Mouse (Mus musculus) adrenal gland (tissue): Measurements from ENCODE around the gene 3110009E18Rik.

ENCODE experiments used
- intact Hi-C: fragments of 180-260 bp; cut with DNase I; formaldehyde crosslinking; loops from one replicate; pipeline ENCODE4 v1.15.1; 2025

3110009E18Rik gene

DNA sequence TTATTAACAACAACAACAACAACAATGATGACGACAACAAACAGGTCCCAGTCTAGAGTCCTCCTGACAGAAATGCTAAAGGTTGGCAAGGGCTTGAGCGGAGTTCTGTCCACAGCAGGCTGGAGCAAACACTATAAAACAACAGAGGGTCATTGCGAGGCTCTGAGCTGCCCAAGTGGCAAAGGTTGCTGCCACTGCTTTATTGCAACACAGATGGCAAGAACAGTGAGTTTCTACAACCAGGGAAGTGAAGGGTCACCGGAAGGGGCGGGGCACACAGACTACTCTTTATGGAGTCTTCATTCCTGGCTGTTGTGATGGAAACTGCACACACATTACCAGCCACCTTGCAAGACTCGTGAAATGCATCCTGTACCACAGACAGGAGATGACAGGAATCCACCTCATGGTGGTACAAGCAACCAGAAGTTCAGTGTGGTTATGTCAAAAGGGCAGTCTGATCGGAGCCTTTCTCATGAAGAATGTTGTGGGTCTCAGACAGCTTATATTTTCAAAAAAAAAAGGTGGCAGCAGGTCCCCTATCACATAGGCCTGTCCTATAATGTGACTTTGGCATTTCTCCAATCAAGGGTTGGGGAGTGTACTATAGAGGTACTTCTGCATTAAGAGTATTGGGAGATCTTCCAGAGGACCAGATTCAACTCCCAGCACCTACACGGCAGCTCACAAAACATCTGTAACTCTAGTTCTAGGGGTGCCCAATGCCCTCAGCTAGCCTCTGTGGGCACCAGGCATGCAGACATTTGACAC is 20.3 kb upstream of the 3110009E18Rik start:
- intact Hi-C loops = no loop called here

DNA sequence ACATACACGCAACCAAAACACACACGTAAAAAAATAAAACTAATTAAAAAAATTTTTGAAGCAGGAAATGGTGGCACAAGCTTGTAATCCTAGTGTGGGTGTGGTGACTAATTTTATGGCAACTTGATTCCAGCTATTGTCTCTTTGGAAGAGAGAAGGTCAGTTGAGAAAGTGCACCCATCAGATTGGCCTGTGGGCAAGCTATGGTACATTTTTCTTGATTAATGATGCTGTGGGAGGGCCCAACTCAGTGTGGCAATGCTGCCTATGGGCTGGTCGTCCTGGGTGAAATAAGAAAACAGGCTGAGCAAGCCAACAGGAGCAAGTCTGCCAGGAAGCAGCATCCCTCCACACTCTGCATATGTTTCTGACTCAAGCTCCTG is 19.8 kb upstream of the 3110009E18Rik start:
- intact Hi-C loops = no loop called here

DNA sequence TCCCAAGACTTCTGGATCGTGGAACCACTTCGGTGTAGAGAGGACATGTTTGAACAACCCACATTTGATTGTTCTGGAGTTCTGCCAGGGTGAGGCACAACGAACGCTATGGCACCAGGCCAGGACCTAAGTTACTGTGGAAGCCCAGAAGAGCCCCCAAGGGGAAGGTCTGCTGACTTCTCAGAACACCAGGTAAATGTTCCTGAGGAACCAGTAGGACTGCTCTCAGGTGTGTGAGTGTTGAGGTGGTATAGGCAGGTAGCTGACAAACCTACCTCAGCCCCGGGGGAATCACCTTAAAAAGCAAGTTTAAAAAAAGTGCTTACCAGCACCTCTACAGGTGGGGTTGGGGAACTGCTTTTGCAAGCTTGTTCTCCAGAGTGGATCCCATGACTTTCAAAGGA is 15.4 kb upstream of the 3110009E18Rik start:
- intact Hi-C loops = no loop called here

DNA sequence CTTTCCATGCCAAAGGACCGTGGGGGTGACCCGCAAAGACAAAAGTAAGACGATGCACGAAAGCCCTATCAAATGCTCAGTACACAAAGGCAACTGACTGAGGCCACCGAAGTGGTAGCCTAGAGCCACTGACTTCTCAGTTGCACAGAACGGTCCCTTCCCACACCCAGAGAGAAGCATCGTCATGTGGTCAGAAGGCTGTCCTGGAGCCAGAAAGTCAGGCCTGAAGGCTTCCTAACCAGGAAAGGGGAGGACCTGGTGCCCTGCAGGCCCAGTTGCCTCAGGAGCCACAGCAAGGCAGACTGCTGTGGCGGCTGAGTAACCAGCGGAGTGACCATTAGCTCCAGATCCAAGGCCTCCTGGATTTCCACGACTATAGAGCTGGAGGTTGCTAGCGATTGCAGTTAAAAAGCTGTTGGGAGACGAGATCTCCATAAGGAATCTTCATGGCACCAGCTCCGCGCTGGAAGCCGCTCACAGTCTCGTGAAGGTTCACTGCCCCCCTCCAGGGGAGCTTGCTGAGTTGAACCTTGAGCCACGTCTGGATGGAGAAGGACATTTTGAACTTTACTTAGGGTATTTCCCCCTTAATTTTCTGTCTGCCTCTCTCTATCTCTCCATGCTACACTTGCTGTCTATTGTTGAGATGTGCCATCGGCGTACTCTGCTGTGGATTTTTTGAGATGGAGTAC is 11.1 kb upstream of the 3110009E18Rik start:
- intact Hi-C loops = no loop called here

DNA sequence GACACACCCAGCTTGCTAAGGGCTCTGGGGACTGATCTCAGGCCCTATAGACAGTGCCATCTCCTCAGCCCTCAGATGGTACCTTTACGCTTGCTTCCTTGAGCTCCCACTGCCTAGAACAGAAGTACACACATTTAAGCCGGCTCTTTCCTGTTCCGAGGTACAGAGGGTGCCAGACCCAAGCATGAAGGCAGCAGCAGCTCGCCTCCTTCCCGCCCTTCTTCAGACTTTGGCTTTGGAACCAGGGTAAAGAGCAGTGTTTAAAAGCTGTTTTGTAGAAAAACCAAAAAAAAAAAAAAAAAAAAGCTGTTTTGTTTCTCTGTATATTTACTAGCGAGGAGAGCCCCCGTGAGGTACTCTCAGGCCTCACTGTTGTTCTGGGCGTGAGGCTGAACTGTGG is 9.2 kb upstream of the 3110009E18Rik start:
- intact Hi-C loops = no loop called here

DNA sequence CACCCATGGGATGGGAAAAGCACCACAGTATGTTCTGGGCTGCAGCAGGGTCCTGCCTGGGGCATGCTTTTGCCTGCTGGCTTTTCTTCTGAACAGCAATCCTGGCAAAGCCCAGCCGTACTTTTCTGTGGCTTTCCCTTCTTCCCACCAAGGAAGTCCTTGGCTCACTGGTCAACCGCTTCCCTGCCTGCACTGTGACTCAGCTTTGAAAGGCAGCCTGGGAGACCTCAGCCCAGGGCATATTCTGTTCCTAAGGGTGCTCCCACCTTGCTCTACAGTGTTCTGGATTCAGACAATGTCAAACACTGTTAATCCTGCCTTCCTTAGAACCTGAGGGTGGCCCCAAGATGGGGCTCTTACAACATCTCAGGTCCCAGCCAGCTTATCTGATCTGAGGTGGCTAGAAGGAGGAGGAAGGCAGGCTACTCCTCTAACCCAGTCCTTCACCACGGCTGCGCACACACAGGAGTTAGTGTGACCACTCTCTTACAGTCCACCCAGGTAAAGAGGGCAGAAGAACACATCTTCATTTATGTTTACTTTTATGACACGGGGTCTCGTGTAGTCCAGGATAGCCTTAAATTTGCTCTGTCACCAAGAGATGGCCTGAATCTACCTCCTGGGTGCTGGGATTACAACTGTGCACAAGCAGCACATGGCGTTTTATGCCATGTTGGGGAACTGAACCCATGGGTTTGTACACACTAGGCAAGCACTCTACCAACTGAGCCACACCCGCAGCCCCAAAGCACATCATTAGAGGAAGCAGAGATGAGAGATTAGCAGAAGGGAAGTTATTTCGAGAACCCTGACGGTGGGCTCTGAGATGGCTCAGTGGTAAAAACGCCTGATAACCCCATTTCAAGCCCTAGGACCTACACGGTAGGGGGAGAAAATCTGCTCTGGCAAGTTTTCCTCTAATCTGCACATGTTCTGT is 8.5 kb upstream of the 3110009E18Rik start:
- intact Hi-C loops = no loop called here

DNA sequence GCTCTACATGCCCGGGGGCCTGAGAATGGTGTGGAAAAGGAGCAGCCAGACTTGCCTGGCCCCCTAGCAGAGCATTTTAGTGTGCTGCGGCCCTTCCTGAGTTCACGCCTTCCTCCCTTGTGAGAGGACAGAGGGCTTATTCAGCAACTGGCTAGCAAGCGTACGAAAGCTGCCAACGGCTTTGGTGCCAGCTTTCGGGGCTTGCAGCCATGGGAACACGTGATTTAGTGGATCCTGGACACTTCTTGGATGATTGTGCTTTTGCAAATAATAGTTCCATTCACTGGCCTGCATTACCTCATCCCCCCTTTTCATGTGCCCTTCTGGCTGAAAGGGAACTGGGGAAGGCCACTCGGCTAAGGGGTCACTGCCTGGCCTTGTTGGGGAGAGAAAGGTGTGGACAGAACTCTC is 5.3 kb upstream of the 3110009E18Rik start:
- intact Hi-C loops = no loop called here

DNA sequence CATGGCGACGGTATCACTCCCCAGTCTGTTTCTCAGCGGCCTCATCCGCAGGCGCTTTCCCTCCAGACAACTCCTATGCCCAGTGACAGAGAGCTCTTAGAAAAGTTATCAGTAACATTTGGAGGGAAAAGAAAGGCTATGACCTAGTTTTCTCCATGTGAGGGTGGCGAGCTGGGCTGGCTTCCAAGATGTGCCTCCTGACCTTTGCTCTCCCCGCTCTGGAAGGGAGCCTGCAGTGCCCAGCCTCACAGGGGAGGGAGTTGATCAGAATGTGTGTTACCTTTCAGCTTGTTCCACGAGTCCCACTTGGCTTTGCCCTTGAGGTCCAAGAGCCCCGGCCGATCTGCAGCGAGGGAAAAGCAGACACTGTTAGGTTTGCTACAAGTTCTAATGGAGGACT is 4.9 kb upstream of the 3110009E18Rik start:
- intact Hi-C loops = no loop called here

DNA sequence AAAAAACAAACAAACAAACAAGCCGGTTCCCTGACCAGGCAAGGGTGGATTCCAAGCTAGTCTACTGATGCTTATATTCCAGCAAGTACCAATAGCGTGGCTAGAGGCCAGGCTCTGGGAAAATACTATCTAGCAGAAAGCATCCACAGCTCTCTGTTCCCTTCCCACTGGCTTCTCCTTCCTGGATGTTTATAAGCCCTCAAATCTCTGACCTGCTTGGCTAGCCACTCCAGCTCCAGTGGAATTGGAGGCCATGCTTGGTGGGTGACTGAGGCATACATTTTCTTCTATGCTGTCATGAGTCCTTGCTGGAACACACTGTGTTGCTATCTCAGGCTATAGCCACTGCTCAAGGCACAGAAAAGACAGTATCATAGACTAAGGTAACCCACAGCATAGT is 2.1 kb upstream of the 3110009E18Rik start:
- intact Hi-C loops = no loop called here

DNA sequence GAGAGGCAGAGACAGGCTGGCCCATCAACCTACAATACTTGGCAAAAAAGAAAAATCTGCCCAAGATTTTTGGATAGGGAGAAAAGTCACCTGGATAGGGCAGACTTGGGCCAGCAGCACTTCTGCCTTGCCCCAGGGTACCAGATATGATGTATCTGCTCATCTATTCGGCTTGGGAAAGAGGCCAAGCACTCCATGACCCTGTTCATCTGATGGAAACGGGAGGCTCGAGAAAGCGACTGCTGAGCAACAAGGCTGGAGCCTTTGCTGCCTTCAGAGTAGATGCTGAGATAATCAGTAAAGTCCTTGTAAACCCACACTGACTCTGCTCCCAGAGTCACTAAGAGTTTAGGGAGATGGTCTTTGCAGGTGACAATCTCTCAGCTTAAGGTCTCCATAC is 1.6 kb upstream of the 3110009E18Rik start:
- intact Hi-C loops = no loop called here

DNA sequence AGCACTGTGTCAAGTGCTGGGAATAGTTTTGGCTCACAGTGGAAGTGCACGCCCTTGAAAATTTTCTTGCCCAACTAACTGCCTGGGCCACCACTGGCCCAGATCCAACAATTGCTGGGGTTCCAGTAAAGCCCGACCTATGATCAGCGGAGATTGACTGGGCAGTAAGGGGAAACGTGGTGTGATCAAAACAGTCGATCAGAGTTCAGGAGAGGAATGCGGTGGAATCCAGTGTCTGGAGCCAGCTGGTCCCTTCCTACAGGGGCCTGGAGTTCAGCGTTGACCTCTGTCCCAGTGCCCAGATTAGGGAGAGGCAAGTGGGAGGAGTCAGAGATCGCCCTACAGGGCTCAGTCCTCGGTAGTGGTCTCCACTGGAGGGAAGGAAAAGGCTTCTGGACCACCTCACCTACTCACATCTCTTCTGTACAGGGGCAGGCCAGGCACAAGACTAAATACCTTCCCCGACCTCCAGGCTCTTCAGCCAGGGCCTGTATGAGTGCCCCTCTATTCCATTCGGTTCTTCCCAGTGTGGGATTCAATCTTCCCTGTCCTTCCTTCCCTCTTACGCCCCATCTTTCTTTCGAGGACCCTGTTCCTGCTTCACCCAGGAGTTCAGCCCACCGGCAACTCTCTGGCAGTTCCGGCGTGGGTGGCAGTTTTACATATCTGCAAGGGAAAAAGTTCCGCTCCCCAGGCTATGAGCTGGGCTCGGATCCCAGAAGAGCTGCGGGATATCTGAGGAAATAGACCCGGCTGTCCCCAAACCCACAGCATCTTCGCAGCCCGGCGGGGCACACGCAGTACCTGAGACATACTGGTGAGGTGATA is 632 bp upstream of the 3110009E18Rik start:
- intact Hi-C loops = no loop called here

DNA sequence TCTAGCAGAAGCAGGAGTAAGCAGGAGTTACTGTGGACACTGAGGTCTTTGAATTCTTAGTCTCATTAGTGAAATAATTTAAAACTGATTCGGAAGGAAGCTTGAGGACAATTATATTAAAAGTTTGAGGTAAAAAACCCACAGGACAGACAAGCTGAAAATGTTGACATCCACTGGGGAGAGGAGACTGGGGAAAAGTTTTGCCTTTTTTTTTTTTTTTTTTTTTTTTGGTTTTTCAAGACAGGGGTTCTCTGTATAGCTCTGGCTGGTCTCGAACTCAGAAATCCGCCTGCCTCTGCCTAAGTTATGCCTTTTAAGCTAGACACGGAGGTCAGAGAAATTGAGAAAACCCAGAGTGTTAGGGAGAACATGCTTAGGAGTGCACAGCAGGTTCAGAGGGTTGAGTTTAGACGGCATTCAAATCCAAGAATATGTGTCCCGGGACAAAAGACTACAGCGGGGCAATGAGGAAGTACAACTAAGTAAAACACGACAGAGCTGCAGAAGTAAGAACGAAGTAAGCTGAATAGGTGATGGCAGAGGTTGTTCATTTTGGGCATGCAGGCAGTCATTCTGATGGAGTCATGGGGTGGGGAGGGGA is 1.0 kb downstream of the 3110009E18Rik start:
- intact Hi-C loops = no loop called here

DNA sequence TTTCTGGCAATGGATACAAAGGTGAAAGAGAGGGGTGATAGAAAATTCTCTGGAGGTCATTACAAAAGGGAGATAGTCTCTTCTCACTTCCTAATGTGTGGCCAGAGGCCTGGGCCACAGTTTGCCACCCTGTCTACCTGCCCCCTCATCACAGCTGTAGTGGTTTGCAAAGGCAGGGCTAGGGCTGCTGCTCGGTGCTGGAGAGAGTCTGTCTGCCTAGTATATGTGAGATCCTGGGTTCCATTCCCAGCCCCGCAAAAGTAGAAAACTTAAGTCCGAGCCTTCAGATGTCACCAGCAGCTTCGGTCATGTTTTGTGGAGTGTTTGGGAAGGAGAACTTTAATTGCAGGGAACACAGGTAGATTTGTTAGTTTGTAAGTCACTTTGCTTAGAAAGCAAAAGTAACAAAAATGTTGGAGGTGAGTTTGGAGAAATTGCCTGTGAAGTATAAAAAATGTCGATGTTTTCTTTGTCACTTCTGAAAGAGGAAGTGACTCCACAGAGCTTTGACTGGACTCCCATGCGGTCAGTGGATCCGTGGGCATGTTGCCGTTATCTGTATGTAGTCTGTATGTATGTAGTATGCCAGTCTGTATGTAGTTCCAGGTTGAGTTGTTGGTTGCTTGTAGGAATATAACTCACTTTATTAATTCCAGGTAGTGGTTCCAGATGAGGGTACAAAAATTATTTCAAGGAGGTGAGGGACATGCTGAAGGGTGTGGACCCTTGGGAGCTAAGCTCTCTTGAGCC is 1.8 kb downstream of the 3110009E18Rik start:
- intact Hi-C loops = no loop called here

DNA sequence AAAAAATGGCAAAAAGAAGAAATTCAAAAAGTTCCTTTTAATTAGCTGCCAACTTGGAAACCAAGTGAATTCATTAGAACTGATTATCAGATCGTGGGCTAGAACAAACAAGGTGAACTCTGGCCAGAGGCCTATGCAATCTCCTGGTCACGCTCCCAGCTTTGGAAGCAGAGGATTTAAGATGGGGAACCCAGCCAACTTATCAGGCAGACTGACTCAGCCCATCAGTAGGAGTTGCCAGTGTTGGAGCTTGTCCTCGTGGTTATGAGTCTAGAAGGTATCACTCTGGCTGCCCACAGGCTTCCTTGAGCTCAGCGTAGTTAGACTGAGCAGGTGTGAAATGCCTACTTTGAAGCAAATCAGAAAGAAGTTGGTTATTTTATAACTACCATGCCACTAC is 3.9 kb downstream of the 3110009E18Rik start:
- intact Hi-C loops = no loop called here

DNA sequence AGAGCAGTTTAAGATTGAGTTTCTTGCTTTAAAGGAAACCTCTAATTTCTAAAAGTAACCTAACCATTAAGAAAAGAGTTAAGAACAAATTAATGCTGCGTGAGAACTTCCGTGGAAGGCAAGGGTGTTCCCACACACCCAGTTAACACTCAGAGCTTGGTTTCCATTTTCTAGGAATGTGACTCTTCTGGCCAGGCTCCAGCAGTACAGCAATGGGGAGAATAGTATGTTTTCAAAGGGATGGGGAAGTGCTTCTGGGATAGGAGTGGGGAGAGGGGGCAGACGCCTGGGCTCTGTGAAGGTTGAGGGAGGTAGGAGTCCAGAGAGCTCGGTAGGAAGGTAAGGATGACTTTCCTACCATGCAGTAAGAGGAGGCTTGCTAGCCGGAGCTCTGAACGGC is 4.5 kb downstream of the 3110009E18Rik start:
- intact Hi-C loops = no loop called here

DNA sequence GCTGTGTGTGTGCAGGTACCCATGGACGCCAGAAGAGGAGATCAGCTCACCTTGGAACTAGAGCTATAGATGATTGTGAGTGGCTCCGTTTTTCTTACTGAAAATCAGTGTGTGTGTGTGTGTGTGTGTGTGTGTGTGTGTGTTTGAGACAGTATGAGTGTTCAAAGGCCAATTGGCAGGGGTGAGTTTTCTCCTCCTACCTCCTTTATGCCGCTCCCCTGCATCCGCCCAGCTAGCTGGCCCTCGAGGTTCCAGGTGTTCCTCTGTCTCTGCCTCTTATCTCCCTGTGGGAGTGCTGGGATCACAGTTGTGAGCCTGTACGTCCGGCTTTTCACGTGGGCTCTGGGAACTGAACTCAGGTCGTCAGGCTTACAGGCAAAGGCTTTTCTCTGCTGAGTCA is 5.3 kb downstream of the 3110009E18Rik start:
- intact Hi-C loops = no loop called here

DNA sequence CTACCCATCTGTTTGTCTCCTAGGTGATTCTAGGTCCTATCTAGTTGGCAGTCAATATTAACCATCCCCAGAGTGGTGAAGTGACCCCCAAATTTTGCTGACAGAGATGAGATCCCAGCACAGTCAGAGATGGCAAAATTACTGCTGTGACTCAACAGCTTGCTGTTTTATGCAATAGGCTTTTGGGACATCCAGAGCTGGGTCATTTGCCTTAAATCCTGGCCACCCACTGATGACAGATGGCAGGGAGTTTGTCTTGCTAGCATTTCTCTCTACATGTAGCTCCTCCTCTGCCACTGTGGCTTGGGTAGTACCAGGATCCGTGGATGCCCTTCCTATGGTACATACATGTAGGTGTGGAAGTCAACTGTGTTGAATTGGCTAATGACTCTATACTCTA is 11.4 kb downstream of the 3110009E18Rik start:
- intact Hi-C loops = no loop called here

DNA sequence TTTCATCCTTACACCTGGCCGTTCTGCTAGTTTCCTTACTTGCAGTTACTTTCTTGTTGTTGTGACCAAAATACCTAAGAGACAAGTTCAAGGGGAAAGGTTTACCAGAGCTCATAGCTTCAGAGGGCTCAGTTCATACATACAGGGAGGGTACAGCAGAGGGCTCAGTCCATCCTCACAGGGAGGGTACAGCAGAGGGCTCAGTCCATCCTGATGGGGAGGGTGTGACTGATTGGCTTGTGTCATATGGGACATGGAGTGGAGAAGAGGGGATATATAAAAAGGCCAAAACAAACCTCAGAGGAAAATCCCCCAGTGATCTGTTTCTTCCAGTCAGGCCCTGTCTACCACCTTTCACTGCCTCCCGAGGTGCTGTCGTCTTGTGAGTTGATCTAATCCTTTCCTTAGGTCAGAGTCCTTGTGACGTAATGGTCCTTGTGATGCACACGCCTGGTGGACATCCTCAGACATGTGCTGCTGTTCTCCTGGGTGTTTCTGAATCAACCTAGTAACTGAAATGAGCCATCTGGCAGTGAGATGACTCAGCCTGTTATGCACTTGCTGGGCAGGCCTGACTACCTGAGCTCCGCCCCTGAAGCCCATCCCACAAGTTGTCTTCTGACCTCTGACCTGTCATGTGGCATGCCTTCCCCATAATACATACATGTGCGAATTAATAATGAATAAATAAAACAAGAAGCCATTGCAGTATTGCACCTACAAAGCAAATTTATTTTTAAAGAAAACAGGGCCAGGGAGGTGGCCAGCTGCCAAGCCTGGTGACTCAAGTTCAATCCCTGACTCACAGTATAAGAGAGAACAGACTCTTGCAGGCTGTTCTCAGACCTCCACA is 15.2 kb downstream of the 3110009E18Rik start:
- intact Hi-C loops = no loop called here
